Mouse (Mus musculus): ENCODE measurements around the gene Cxcr4. TPM values are rescaled to one million over a fixed set of nuclear protein-coding genes. Genes with fewer than 3 reads are reported as not detected.

Gene Cxcr4
- total and polyA plus RNA-seq, 3 experiments = 4.2 to 11.2 TPM; not detected in 1

DNA sequence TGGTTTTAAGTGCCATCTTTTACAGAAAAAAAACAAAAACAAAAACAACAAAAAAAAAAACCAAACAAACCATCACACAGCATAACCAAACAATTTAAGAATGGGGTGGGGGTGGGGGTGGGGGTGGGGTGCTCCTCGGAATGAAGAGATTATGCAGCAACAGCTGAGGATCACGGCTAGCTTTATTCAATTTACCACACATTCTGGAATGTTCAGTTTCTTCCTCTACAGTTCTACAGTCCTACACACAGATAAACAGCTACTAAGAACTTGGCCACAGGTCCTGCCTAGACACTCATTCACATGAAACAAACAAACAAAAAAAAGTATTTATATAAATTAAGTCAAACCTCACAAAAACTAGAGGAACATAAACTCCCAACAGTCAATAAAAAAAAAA is 3.8 kb downstream of the Cxcr4 start:
- Histone ChIP-seq H3K27ac (ENCODE audit: control insufficient read depth, low read depth, low read length) (no peak overlapping the region), H3K9ac (ENCODE audit: control insufficient read depth, low read depth, low read length, poor library complexity, severe bottlenecking) (no peak overlapping the region), H3K4me1 (ENCODE audit: control insufficient read depth in 1 of 2, insufficient read depth in 2 of 2, low read length in 2 of 2) (0 out of 4 replicates have a peak, but pooled peaks cover 0 to 4% of the 10 kb centered on the region in 2 experiments), H3K27me3 (ENCODE audit: control insufficient read depth in 1 of 2, insufficient read depth in 2 of 2, low read length in 2 of 2) (no peaks in the 10 kb centered on the region), H3K4me3 (ENCODE audit: control insufficient read depth in 1 of 2, insufficient read depth in 1 of 2, low read depth in 2 of 2, low read length in 2 of 2) (no peak overlapping the region), H3K9me3 (replicated peaks; ENCODE audit: insufficient read depth, low read length) (no peaks in the 10 kb centered on the region), H3K79me2 (ENCODE audit: control insufficient read depth, insufficient read depth, low read length, poor library complexity) (peaks cover 5% of the 10 kb centered on the region; the same call in 1 of the 2 replicates), H3K36me3 (ENCODE audit: control insufficient read depth in 1 of 2, insufficient read depth in 2 of 2, low read length in 2 of 2) (no peaks in the 10 kb centered on the region)
- no peak for DNase-seq (ENCODE audit: low read depth, low spot score)
- TF ChIP-seq SIN3A (IDR thresholded peaks at IDR 0.05; ENCODE audit: low read length) = no peak

DNA sequence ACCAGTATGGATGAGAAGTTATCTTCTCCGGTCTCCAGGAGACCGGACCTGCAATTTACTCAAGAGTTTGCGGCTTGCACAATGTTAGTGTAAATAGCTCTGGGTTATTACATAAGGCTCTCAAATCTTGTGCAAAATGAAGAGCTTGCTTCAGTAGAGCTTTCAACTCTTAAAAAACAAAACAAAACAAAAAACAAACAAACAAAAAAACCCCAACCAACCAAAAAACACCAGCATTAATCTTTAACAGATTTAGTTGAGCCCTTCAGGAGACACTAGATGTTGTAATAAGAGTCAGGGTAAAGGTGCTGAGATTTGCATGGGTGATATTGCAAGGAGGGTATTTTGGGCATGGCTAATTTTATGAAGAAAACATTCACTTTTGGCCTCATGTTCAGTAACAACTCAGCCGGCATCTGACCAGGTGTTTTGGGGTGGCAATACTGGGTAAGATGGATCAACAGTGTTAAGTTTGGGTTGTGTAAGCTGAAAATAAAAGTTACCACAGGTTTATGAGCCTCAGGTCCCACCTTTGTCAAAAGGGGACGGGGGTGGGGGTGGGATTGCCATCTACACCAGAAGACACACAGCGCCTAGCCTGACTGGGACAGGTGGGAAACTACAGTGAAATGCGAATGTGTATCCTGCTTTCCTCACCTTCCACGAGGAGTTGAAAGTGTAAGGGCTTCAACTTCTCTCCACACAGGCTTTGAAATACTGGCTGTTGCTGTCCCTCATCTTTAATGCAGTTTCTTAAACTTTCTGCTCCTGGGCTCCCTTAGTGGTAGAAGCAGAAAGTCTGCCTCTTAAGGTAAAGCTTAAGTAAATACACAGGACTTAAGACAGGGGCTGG is 4.9 kb downstream of the Cxcr4 start:
- Histone ChIP-seq H3K9ac (ENCODE audit: control insufficient read depth, low read depth, low read length, poor library complexity, severe bottlenecking) (no peak overlapping the region), H3K9me3 (replicated peaks; ENCODE audit: insufficient read depth, low read length) (no peaks in the 10 kb centered on the region), H3K36me3 (ENCODE audit: control insufficient read depth in 1 of 2, insufficient read depth in 2 of 2, low read length in 2 of 2) (no peaks in the 10 kb centered on the region), H3K27me3 (ENCODE audit: control insufficient read depth in 1 of 2, insufficient read depth in 2 of 2, low read length in 2 of 2) (no peaks in the 10 kb centered on the region), H3K4me1 (ENCODE audit: control insufficient read depth in 1 of 2, insufficient read depth in 2 of 2, low read length in 2 of 2) (no peaks in the 10 kb centered on the region), H3K27ac (ENCODE audit: control insufficient read depth, low read depth, low read length) (no peak overlapping the region), H3K4me3 (ENCODE audit: control insufficient read depth in 1 of 2, insufficient read depth in 1 of 2, low read depth in 2 of 2, low read length in 2 of 2) (no peak overlapping the region), H3K79me2 (ENCODE audit: control insufficient read depth, insufficient read depth, low read length, poor library complexity) (peaks cover 5% of the 10 kb centered on the region; the same call in 1 of the 2 replicates)
- peak; percentile 33; the same call in 1 of the 2 replicates for TF ChIP-seq POLR2AphosphoS2 (IDR thresholded peaks at IDR 0.05; ENCODE audit: low read length)
- TF ChIP-seq KAT2A (conservative IDR thresholded peaks at IDR 0.05; ENCODE audit: low read depth, low read length) = no peak
- no peak for DNase-seq (ENCODE audit: low read depth, low spot score)

DNA sequence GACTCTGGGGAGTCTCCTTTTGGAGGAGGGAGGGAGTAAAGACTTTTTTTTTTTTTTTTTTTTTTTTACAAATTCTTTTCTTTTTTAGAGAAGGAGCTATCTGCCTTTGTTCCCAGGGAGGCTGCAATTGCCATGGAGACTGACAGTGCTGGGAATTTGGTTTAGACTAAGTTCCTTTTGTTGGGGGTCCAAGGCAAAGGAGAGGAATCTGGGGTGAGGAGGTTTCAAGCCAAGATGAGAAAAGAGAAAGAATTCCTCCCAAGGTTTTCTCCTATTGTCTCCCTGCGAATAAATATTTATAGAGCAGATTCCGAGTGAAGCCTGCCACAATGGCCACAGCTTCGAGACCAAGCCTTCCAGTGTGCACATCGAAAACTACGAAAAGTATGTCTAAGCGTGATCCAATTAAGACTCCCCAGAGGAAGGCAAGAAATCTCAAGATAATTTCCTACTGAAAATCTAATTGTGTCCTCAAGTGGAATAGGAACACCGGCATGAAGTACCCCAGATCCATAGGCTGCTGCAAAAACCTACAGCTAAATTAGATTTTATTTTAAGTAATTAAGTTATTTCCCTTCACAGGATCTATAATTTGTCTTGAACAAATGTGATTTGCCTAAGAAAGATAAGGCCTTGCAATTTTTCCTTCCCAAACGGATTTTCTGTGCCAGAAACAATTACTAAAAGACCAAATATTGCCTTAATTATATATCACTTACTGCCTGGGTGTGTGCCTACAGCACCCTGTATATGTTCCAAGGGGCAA is 5.7 kb downstream of the Cxcr4 start:
- no peaks in the 10 kb centered on the region for H3K36me3 ChIP-seq (ENCODE audit: control insufficient read depth in 1 of 2, insufficient read depth in 2 of 2, low read length in 2 of 2)
- H3K9ac ChIP-seq (ENCODE audit: control insufficient read depth, low read depth, low read length, poor library complexity, severe bottlenecking) = no peak overlapping the region
- H3K79me2 ChIP-seq (ENCODE audit: control insufficient read depth, insufficient read depth, low read length, poor library complexity) = peaks cover 3% of the 10 kb centered on the region; the same call in 1 of the 2 replicates
- no peak for TF ChIP-seq ETS1 (IDR thresholded peaks at IDR 0.05; ENCODE audit: low read depth, low read length)
- TF ChIP-seq POLR2AphosphoS2 (IDR thresholded peaks at IDR 0.05; ENCODE audit: low read length) = no peak
- no peaks in the 10 kb centered on the region for H3K27me3 ChIP-seq (ENCODE audit: control insufficient read depth in 1 of 2, insufficient read depth in 2 of 2, low read length in 2 of 2)
- H3K4me1 ChIP-seq (ENCODE audit: control insufficient read depth in 1 of 2, insufficient read depth in 2 of 2, low read length in 2 of 2) = no peaks in the 10 kb centered on the region
- no peaks in the 10 kb centered on the region for H3K9me3 ChIP-seq (replicated peaks; ENCODE audit: insufficient read depth, low read length)
- no peak overlapping the region for H3K27ac ChIP-seq (ENCODE audit: control insufficient read depth, low read depth, low read length)
- no peak for DNase-seq (ENCODE audit: low read depth, low spot score)
- no peak overlapping the region for H3K4me3 ChIP-seq (ENCODE audit: control insufficient read depth in 1 of 2, insufficient read depth in 1 of 2, low read depth in 2 of 2, low read length in 2 of 2)

Measured in MEL (cell line).